Mouse (Mus musculus) spleen, adult 2 months (tissue): ENCODE data around the gene Clhc1.

Experiments
- CTCF ChIP-seq: fragments of 200-500 bp; IDR thresholded peaks from 2 replicates; pipeline ENCODE4 v1.5.1; 2011; ENCODE audit warnings: mild to moderate bottlenecking, inconsistent platforms; ENCODE audit not compliant: insufficient read depth, insufficient read length, insufficient replicate concordance; ENCODE audit errors: extremely low read depth
- POLR2A ChIP-seq: fragments of 200-500 bp; IDR thresholded peaks from 2 replicates; pipeline ENCODE4 v1.6.1; 2011; ENCODE audit warnings: low read depth, low read length, inconsistent platforms

DNA sequence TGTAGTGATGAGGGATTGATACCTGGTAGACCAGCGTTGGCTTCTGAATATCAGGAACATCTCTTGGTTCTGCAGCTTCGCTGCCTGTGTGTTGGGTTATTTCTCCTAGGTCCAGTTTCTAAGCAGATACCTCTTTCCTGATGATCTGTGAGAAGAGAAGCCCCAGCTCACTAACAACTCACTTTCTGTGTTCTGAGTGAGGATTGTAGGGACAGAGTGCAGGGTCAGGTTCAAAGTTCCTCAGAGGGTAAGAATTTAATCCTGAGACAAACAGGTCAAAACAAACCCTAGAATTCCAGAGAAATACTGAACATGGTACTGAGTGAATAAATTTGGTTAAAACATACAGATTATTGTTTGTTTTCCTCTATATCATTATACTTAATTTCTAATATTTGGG is 15.7 kb downstream of the Clhc1 start:
- TF ChIP-seq CTCF, result no peak
- TF ChIP-seq POLR2A, result no peak
